Mouse (Mus musculus) c-Kit-positive CD71-positive TER-119-positive erythroid progenitor cells, embryonic 14.5 days (primary cell): ENCODE measurements around the gene Cpsf4l.

ENCODE experiments used
- DNase-seq: peaks from one replicate; pipeline ENCODE4 v3.0.0-alpha.2; 2013; ENCODE audit warnings: low spot score

The Cpsf4l gene

DNA sequence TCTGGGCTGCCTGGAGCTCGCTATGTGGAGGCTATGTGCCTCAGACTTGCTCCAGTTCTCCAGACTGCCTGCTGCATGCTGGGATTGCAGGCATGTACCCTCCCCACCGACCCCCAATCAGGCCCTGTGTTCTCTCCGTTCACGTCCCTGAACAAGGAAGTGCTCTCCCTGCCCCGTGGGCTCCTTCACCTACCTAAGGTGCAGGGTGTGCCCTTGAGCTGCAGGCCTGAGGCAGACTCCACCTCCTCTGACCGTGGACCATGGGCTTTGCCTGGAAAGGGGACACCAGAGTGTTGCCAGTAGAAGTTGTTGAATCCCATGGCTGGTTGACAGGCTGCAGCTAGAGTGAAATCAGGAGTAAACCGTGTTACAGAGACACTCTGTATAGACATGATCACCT, 10.2 kb downstream of the Cpsf4l start:
- DNase-seq: no peak

DNA sequence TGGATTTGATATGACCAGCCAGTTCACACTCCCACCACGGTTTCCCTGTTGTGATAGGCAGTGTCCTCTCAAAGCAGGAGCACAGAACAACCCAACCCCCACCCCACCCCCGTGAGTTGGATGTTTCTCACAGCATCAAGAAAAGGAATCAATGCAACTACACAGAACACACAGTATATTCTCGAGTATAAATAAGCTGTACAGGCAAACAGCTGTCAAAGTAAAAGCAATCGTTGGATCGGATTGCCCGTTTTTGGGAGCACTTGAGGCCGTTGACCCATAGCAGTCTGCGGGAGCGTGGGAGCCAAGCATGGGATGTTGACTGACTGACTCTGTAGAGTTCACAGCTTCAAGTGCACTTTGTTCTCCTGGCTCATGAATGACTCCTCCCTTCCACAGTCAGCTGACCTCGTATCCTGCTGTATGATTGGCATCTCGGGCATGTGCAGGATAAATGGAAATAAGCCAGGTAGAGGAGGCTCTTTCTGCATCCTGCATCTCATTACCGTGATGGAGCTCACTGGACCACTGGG, 11.7 kb downstream of the Cpsf4l start:
- no peak for DNase-seq

DNA sequence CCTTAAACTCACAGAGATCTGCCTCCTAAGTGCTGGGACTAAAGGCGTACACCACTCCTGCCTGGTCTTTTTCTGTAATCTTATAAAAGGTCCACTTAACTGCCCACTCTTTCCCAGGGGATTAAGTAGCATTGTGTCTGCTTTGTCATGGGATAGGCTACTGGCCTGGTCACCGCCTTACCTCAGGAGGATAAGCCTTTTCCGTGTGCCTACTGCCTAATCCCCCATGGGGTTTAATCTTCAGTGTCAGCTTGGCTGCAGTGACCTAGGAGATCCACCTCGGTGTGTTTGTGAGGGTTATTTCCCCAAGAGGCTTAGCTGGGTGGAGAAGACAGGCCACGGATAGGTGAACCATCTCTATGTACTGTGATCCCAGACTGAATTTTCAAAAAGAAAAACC, 12.2 kb downstream of the Cpsf4l start:
- DNase-seq: no peak

DNA sequence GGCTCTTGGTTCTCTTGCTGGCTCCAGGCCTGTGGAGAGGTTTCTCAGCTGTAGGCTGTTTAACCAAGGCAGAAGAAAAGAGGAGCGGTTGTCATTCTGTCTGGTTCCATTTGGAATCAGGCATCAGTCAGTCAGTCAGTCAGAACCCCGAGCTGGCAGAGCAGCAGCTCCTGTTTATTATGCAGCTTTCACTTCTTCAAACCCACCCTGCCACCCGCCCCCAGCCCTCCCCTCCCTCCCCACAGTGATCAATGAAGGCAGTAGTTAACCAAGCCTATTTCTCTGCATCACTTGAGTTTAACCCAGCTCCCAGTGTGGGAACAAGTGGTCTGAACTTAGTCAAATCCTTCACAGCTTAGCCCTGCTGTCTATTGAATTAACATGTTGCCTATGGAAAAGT, 18.0 kb downstream of the Cpsf4l start:
- DNase-seq: no peak

DNA sequence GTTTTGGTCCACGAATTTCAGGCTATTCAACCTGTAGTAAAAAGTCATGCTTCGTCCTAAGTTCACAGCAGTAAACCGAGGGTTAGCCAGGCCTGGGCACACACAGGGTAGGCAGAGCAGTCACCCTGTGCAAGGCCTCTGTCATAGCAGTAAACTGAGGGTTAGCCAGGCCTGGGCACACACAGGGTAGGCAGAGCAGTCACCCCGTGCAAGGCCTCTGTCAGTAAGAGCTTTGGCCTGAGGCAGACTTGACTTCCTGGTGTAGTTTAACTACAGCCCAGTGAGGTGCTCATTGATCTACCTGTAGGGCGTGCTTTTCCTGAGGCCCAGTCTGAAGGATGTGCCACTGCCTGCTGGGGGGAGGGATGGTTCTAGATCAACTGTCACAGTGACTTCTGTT, 18.5 kb downstream of the Cpsf4l start:
- DNase-seq: no peak

DNA sequence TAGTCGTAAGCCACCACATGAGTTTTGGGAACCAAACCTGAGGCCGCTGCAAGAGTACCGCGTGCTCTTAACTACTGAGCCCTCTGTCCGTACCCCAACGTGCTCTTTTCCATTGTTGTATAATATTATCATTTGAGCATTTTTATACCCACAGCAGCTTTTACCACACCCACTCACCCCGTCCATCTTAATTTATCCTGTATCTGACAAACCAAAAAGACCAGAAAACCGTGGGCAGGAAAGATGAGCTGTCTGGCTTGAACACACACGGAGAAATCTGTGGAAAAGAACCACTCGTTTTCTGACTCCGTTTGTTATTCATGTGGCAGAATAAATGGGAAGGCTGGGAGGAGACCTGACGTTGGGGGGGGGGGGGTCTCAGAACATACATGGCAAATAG, 19.3 kb downstream of the Cpsf4l start:
- DNase-seq: no peak

DNA sequence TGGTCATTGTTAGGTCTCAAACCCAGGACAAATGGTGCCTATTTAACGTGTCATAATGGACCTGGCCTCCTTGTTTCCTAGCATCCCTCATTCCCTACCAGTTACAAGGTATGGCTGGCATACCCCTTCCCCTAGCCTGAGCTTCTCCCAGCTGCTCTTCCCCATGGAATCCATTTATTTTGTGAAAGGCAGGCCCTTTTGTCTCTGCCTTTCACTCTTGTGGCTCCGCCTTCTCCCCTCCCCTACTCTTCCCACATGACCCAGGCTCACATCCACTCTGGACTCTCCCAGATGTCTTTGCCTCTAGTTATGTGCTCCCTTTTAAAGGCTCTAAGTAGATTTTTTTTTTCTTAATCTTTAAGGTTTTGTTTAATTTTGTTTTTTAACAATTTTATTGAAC, 22.8 kb downstream of the Cpsf4l start:
- no peak for DNase-seq

DNA sequence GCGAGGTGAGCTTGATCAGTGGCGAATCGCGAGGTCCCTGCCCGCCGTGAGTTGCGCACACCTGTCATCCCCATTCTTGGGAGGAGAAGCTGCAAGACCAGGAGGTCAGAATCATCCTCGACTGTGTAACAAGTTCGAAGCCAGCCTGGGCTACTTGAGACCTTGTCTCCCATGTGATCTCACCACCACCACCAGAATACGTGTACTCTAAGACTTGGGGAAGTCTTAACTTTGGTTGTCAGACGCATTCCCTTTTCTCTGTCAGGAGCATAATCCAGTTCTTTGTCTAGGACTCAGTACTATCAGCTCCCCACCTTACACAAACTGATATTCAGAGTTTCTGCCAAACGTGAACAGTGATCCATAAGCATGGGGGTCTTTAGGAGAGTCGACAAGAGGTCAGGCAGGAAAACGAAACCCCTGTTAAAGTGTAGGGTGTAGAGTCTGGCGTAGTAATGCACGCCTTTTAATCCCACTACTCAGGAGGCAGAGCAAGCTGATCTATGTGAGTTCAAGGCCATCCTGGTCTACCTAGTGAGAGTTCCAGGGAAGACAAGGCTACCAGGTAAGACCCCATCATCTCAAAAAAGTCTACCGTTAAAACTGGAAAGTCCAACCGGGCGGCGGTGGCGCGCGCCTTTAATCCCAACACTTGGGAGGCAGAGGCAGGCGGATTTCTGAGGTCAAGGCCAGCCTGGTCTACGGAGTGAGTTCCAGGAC, 24.9 kb downstream of the Cpsf4l start:
- DNase-seq: no peak

DNA sequence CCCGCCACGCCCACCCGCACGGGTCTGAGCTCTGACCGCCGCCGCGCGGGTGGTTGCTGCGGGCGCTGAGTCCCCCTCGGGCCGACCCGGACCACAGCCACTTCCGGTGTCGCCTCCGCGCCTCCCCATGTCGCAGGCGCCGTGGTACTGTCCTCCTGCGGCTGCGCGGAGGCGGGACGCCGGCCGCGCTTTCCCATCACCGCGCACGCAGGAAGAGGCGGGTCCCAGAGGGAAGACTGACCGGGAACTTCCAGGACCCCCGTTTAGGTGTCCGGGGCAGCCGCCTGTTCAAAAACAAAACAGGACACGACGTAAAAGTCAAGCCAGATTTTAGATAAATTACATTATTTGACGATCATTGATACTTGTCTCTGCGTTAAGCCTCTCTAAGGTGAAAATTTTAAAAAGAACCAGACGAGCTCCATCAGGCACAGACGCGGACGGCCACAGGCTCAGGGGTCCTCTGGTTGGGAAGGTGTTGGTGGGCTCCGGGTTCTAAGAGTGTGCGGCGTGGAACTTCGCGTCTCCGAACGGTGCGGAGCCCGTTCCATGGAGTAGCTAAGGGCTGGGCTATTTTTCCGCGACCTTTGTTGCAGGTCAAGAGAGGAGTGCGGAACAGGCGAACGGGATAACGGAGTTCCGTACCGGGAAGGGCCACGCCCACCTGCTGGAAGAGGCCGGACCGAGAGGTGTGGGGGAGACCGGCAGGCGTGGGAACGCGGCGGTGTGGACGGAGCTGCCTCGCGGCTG, 25.7 kb downstream of the Cpsf4l start, which contains the start of the genes Fam104a and D11Wsu47e:
Gene Fam104a, minus strand, starts transcription at position 199 of the 750 bp plus-strand sequence.
Gene D11Wsu47e, plus strand, starts transcription at position 456 of the 750 bp plus-strand sequence.
- DNase-seq: peak; percentile 90

DNA sequence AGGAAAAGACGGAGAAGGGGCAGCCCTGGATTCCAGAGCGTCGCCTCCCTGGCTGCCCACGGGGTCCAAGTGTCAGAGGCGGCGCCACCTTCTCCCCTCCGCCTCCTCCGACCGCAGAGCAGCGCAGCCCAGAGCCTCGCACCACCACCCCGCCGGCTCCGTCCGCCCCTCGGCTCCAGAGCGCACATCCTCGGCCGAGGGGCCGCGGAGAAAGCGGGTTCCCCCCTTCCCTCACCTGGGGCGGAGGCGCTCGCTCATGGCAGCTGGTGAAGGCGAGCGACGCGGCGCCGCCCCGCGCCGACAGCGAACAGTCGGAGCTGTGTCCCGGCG, 26.2 kb downstream of the Cpsf4l start:
- DNase-seq: no peak

DNA sequence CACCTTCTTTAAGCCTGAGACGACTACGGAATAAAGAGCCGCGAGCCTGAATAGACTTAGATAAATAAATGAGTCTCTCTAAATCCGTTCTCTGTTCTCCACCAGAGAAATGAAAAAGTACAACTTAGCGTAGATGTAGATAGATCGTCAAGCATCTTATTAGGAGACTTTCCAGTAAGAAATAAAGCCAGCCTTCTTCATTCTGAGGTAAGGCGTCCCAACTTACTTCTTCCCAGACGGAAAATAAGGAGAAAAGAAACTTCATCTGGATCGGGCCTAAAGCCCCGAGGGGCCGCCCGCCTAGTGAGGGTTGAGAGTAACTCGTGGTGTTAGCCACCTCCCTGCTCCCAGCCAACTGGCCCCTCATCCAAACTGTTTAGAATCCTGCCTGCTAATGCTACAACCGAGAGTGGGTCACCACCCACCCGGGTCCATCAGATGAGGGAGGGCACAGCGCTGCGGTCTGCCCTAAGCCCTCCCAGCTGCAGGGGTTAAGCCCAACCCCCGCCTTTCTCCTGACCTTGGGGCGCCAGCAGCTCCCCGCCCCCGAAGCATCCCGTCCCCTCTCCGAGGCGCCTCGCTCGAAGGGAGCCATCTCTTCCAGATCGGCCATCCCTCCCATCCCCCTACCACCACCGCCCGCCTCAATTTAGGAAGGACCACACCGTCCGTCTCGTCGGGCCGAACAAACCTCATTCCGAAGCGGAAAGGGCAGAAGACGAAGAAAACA, 26.8 kb downstream of the Cpsf4l start:
- peak; percentile 49 for DNase-seq

DNA sequence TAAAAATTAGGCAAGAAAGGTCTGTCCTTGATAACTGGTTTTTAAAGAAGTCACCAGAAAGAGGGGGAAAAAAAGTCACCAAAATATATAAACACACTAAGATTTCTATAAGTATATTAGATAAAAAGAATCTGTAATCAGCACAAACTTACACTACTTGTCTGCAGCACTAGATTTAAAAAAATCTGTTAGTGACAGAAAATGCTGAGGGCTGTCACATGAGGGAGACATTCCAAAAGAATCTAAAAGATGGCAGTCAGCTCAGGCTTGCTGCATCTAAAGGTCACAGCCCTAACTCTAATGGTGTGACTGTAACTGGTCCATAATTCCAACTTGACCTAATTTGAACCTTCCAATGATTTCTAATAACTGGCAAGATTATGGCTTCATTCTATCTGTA, 27.8 kb downstream of the Cpsf4l start:
- DNase-seq: no peak

DNA sequence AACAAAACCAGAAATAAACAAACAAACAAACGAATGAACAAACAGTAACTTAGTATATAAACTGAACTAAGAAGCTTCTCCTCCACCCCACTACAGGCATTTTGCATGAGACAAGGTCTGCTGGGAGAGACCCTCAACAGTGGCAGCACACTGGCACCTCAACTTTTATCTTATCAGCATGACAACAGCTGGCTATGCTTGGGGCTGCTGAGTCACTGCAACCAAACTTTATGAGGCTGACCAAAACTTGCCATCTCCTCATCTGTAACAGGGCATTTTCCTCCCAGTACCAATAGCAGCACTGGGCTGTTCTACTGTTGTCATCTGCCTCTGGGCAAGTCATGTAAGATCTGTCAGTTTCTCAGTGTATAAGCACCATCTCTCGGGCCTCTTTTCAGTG, 28.9 kb downstream of the Cpsf4l start:
- DNase-seq: peak; percentile 84

DNA sequence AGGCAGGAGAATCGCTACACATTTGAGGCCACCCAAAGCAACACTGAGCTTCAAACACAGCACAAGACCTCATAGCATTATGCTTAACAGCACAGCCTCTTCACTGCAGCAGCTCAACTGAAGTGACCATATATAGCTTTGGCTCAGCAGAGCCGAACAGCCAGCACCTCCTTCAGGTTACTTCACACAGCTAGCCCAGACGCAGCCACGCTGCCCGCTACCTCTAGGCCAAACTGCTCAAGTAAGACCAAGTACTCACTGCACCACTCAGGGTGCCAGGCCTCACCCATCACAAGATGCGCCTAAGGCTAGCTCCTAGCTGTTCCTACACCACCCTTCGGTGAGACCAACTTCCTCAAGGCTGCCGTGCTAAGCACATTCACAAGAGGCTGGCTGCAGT, 31.4 kb downstream of the Cpsf4l start:
- DNase-seq: no peak

DNA sequence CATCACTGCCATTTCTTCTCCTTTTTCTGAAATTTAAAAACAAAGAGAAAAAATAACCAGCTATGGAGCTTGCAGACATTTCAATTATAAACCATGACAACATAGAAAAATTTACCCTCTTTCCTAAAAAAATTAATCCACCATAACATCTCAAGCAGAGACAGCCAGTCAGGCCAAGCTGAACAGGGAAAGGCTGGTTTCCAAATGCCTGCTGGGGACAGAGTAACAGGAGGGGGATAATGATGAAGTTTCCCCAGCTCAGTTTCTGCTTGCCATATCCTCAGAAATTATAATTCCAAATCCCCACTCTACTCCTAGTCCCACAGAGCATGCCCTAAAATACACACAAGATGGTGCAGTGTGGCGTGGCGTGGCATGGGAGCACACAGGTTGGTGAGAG, 32.4 kb downstream of the Cpsf4l start:
- DNase-seq: no peak

DNA sequence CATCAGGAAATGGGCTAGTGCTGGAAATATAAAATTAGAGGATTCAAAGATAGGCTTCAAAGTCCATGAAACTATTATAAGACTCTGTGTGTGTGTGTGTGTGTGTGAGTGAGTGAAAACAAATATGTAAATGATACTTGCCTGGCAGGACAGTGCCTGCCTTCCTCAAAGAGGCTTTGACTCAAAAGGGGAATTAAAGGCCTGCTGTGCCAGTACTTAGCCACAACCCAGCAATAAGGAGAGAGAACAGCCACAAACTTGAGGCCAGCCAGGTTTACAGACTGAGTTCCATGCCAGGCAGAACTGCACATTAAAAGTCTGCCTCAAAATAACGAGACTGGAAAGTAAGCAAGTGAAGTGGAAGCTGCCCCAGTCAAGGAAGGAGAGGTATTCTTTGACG, 33.0 kb downstream of the Cpsf4l start:
- DNase-seq: no peak

DNA sequence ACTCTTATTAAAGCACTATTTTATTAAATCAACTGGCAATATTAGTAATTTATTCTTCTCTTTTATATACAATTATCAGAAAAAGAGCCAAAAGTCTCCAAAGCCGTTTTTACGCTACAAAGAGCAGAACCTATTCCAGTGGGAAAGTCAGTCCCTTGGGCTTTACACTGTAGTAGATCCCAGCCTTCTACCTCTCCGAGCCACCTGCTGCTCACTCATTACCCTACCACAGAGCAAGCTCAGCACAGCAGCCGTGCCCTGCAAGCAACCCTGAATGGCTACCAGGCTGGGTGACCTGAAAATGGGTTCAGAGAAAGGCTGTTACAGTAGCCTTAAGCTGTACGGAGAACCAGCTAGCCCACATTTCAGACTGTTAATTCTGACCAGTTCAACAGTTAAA, 35.2 kb downstream of the Cpsf4l start:
- DNase-seq: no peak

DNA sequence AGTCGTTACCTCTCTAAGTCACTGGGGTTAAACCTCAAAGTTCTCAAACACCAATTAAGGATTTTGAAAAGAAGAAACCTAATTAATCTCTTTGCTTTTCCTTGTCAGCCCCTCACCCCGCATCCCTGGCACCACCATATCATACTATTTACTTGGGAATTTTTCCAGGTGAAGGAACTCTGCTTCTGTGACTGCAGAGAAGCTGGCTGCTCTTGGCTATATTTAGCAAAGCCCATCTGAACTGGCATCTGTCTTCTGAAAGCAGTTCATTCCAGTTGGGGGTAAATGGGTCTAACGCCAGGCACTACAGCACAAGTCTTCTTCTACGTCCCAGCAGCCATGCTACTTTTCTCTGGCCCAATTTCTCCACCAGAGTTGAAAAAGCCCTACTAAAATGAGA, 36.2 kb downstream of the Cpsf4l start:
- no peak for DNase-seq

DNA sequence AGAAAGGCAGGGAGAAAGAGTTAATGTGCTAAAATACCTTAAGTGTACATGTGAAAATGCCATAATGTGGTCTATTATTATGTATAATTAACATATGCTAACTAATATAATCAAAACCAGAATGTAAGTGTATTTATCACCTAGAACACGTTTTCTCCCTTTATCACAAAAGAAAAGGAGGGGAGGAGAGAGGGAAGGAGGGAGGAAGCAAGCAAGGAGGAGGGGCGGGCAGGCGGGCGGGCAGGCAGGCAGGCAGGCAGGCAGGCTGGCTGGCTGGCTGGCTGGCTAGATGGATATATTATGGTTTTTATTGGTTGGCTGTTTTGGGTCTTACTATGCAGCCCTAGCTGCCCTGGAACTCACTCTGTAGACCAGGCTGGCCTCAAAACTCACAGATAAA, 40.1 kb downstream of the Cpsf4l start:
- DNase-seq: no peak

DNA sequence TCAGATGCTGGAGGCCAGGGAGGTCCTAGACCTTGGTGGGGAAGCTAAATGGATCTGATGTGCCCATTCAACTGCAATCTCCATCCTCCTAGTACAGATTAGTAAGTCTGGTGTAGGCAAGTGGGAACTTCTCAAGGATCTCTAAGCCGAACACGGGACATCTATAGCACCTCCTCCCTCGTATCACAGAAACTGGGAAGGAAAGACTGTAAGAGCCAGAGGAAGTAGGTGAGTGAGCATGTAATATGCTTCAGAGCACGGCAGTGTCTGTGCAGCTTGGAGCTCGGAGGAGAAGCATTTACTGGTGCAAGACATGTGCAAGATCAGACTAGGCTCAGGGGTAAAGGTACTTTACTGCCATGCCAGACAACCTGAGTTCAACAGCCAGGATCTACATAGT, 41.0 kb downstream of the Cpsf4l start:
- DNase-seq: no peak

DNA sequence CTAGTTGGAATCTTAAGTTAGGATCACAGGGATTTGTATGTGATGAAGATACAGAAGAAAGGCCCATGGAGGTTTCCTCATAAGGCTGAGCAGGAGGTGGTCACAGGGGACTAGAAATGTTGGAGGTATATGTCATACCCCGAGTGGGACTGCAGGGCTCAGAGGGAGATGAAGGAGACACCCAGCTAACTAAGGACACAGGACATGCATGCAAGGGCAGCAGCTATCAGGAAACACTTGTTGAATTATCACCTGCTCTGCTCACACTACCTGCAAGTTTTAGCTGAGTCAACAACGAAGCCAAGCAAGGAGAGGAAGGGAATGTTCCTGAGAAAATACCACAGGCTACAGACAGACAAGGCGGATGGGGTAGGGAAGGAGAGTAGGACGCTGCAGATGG, 42.1 kb downstream of the Cpsf4l start:
- DNase-seq: no peak

DNA sequence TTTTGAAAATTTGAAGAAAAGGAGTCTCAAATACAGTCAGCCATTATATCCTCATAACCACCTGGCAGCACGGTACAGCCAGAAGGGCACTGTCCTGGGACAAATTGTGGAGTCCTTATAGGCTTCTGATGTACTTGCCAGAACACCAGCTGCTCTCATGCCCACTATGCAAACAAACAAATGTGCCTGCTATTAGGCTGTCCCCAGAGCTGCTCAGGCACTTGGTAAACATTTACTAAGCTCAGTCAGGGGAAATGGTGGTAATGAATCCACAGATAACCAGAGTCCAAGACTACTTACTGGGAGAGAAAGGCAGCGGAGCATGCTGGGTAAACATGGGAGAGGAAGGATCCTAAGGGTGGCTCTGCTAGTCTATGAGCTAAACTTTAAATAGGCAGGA, 42.7 kb downstream of the Cpsf4l start:
- DNase-seq: no peak

DNA sequence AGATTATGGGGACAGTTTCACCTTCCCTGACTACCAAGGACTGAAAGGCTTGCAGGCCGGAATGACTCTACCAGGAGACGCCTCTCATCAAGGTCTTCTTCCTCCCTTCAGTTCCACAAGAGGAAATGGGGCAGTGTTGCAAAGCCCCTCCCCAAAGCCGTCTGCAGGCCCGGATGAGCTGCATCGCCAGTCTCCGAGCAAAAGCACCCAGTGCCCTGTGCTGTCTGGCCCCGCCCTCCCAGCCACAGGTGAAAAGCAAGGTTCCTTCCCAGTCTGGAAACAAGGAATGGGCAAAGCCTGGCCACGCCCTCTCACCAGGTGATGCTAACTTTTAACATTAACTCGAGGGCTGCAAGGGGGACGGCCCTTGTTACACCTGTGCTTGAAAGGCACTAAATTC, 43.2 kb downstream of the Cpsf4l start:
- DNase-seq: no peak
